Mouse (Mus musculus): Measurements from ENCODE around the gene Zbp1.
A peak's percentile ranks its signal among the peaks of the same experiment; 100 is the strongest.

DNA sequence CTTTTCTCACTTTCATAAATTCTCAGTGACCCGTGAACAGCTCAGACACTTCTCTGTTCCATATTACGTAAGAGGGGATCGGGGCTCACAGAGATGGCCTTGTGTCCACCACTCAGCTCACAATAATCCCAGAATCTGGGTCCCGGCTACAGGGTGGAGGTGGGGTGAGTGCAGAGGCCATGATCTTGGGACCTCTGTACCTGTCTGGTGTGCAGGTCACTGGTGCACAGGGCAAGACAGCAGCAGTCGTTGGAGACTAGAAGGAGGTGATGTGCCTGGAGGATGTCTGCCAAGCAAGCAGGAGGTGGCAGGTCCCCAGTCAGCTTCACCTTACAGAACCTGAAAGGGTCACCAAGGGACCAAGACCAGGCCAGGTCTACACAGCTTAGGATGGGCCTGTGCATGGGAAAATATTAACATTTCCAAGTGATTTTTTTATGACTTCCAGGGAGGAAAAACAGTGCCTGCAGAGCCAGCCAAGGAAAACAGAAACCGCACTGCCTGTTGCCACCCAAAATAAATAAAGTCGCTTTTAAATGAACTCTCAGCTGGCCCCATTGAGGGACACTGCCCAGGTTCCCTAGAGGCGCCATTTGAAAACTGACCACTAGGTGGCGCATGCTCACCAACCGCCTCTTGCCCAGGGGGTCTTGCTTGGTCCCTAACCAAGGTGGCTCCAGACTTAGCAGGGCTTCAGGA is 682 bp upstream of the Zbp1 start:
- TF ChIP-seq CTCF (IDR thresholded peaks at IDR 0.05; ENCODE audit: control insufficient read depth, insufficient read depth, insufficient read length), result peak; percentile 72
- TF ChIP-seq MYOD1 (IDR thresholded peaks at IDR 0.05; ENCODE audit: control insufficient read depth, insufficient read length, low read depth), result no peak
- no peak for TF ChIP-seq USF1 (IDR thresholded peaks at IDR 0.05; ENCODE audit: low read depth)
- TF ChIP-seq MAX (IDR thresholded peaks at IDR 0.05), result no peak
- TF ChIP-seq CEBPB (IDR thresholded peaks at IDR 0.05; ENCODE audit: low read depth), result no peak
- TF ChIP-seq MYOG (IDR thresholded peaks at IDR 0.05; ENCODE audit: control insufficient read depth, extremely low read depth, insufficient read length), result no peak

Measured in C2C12 (cell line).